Mouse (Mus musculus) telencephalon, adult 2 months (tissue): ENCODE results near the gene Klk9.

Experiments used
- DNase-seq: peaks from one replicate; pipeline ENCODE4 v3.0.0-alpha.2; 2011; ENCODE audit warnings: low read depth, low spot score

Klk9 gene

GRCm38 (mm10) chr7:43791591-43791990, at the start of gene Klk9:
Gene Klk9 (plus strand): TSS chr7:43791891.
- DNase-seq, result no peak

DNA sequence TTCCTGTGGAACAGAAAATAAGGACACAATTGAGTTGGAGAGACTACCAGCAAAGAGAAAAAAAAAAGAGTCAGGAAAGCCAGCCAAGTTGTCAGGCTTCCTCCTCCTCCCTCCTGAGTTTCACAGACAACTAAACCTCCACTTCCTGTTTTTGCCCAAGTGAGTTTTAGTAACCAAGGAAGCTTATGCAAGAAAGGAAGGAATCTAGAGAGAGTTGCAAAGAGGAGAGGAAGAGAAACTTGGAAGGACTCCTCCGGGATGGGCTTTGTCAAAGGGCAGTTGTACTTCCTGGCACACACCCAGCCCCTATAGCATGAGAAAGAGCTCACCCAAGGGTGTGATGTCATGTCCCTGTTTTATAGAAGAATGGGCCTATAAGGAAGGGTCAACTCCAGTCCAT, 43.9 kb upstream of the Klk9 start:
- DNase-seq, result peak; percentile 58

- DNase-seq, result no peak
Measured at GRCm38 (mm10) chr7:43752806-43753205, 38.9 kb upstream of the Klk9 start.

- no peak for DNase-seq
Measured at GRCm38 (mm10) chr7:43766484-43766883, 25.2 kb upstream of the Klk9 start.

- no peak for DNase-seq
Measured at GRCm38 (mm10) chr7:43768597-43768996, 23.1 kb upstream of the Klk9 start, which contains the start of gene Klk12. Gene Klk12 (plus strand): TSS chr7:43768897.

GRCm38 (mm10) chr7:43769636-43770035, 22.1 kb upstream of the Klk9 start:
- DNase-seq, result no peak

DNA sequence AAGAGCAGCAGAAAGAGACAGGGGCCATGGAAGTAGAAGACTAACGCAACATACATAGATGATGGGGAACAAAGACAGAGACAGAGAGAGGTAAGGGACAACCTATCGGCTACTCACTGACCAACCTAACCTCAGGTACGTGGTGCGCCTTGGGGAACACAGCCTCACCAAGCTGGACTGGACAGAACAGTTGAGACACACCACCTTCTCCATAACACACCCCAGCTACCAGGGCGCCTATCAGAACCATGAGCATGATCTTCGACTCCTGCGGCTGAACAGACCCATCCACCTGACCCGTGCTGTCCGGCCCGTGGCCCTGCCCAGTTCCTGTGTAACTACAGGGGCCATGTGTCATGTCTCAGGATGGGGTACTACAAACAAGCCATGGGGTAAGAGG, 21.0 kb upstream of the Klk9 start:
- no peak for DNase-seq

GRCm38 (mm10) chr7:43771916-43772315, 19.8 kb upstream of the Klk9 start:
- no peak for DNase-seq

- DNase-seq, result no peak
Measured at GRCm38 (mm10) chr7:43772901-43773300, 18.8 kb upstream of the Klk9 start.

DNA sequence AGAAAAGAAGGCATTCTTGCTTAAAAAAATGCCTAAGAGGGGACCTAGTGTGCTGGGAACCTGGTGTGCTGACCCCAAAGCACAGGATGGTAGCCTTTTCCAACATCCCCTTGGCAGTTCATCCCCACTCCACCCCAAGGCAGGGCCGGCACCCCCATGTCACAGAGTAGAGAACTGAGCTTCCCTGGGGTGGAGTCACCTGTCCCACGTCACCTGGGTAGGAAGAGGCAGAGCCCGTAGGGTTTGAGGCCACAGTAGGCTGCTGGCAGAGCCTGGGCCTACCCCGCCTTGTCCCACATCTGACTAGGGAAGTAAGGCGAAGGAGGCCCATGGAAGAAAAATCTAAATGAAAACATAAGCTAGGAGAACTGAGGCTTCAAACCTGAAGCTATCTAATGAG, 17.3 kb upstream of the Klk9 start, which contains the start of gene Klk11:
Klk11 (plus strand) TSS at position 241 of the 400 bp plus-strand sequence.
- no peak for DNase-seq

GRCm38 (mm10) chr7:43774802-43775201, 16.9 kb upstream of the Klk9 start:
- DNase-seq, result no peak

DNA sequence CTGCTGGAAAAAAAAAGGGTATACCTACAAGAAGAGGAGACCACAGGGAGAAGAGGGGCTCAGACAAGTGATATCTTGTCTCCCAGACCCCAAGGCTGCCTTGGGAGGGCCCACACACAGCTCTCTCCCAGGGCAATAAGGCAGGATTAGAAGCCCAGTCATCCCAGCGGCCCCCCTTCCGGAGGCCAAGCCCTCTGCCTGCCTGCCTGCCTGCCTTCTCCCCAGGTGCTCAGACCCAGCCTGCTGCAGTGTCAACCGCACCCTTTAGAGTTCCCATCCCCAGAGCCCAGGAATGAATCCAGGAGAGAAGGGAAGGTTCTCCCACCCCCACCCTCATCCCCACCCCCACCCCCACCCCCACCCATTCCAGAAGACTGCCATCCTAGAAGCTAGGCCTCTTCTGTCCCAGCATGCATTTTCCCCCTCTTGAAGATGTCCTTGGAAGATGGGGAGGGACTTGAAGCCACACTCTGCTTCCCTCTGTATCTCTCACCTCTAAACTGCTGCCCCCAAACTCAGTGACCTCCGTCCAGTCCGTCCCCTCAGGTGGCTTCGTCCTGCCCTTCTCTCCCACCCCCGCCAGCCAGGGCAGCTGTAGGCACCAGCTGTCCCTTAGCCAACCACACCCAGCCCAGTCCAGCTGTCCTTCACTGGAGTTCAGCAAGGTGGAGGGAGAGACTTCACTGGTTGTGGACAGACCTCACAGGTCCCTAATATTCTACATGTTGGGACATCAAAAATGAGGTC, 16.2 kb upstream of the Klk9 start:
- no peak for DNase-seq

DNA sequence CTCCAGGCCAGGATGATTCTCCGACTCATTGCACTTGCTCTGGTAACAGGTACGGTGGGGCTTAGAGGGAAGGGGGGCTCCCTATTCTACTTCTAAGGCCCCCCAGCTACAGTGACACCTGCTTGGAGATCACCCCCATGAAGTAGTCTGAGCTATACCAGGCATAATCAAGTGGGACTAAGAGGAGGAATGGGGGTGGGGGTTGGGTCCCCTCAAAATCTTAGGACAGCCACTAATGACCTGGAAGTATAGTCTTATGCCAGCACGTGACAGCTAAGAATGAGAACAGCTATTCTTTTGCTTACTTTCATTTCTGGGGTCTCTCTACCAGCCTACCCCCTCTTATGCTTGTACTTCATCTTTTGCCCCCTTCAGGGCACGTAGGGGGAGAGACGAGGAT, 15.2 kb upstream of the Klk9 start:
- no peak for DNase-seq

DNA sequence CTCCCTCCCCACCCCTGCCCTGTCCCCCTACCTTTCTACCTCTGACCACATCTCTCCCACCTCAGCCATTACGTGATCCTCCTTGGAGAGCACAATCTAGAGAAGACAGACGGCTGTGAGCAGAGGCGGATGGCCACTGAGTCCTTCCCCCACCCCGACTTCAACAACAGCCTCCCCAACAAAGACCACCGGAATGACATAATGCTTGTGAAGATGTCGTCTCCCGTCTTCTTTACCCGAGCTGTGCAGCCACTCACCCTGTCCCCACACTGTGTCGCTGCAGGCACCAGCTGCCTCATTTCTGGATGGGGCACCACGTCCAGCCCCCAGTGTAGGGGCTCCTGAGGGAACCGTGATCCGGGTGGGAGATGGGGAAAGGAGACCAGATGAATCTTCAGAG, 14.3 kb upstream of the Klk9 start:
- DNase-seq, result no peak

GRCm38 (mm10) chr7:43778176-43778970, 13.3 kb upstream of the Klk9 start:
- DNase-seq, result no peak

DNA sequence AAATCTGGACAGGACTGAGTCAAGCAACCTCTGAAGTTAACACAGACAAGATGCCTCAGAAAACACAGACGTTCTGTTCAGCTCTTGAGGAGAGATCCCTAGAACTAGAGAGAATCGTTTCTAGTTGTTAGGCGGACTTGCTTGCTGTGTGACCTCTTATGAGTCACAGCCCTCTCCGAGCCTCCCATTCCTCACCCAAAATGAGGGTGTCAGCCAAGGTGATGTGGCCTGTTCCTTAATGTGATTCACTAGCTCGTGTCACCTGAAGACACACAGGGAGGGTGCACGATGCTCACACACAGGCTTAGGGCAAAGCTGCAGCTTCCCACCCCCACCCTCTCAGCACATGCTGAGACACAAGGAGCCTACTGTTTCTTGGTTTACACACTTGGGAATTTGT, 11.4 kb upstream of the Klk9 start:
- DNase-seq, result no peak

DNA sequence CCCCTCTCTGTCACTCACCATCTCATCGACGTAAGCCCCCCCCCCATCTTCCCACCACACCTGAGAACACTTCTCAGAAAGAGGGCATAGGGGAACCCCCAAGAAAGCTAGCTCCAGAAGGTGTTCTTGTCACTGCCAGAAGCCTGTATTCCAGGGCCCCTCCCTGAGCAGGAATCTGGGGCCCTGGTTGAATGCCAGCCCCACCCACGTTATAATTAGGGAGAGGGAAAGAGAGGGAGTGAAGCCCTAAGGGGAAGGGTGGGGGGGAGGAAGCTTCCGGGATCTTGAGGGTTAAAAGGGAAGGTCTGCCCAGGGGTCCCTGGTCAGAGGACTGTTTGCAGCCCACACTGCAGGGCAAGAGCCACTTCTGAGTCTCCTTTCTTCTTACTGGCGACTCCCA, 10.9 kb upstream of the Klk9 start, which contains the start of gene Klk10:
Klk10 (plus strand) TSS at position 290 of the 400 bp plus-strand sequence.
- DNase-seq, result no peak

DNA sequence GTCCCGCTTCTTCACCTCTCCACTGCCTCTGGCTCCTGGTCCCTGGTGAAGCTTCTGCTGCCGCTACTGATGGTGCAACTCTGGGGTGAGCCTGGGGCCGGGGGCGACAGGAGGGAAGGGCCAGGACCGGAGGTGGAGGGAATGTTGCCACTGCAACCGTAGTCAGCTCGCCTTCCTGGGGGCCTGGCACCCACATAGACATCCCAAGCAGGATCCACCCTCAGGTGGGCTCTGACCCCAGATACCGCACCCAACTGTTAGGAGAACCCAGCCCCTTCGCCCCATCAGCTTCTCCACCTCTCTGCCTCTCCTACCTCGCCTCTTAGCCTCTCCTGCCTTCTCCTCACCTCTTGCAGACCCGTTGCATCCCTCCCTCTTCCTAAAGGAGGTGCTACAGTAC, 10.2 kb upstream of the Klk9 start:
- DNase-seq, result no peak

- no peak for DNase-seq
Measured at GRCm38 (mm10) chr7:43782275-43783265, 9.1 kb upstream of the Klk9 start.

- no peak for DNase-seq
Measured at GRCm38 (mm10) chr7:43785286-43785685, 6.4 kb upstream of the Klk9 start.

DNA sequence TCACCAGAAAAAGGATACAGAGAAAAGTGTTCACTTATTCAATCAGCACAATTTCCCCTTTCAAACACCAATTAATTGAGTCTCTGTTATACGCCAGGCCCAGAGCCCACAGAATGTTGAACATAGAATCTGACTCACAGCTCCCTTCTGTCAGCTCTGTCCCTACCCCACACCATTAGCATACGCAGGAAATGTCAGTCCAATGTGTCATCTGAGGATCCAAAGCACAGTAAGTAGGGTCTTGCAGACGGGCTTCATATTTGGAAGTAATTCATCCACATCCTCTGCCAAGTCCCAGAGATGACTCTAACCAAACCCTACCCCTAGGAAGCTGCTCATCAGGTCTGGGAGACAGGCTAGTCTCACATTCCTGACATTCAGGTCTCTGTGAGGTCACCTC, 3.6 kb upstream of the Klk9 start:
- no peak for DNase-seq

GRCm38 (mm10) chr7:43789295-43789694, 2.4 kb upstream of the Klk9 start:
- DNase-seq, result no peak
